Mouse (Mus musculus) adrenal gland, postnatal 4 days (tissue): ENCODE results near the gene Evx1. TPM values are rescaled to one million over a fixed set of nuclear protein-coding genes. Genes with fewer than 3 reads are reported as not detected.
"Not testable (repeated sequence)": the region's sequence is repeated elsewhere in the genome, so short reads cannot be mapped to it uniquely, and the experiment has no call there.

Experiments
- DNase-seq, 2 experiments: peaks; one replicate each; pipeline ENCODE4 v3.0.0; 2021 to 2022; ENCODE audit warnings: low spot score in 2 of 2, mixed read lengths in 2 of 2
- total RNA-seq, 2 experiments: library from RNA; stranded (reverse); gene quantifications; 2 replicates each; pipeline ENCODE4 v1.2.3; 2021

Evx1 gene
- total RNA-seq, 2 experiments from 2014 or later: not detected

DNA sequence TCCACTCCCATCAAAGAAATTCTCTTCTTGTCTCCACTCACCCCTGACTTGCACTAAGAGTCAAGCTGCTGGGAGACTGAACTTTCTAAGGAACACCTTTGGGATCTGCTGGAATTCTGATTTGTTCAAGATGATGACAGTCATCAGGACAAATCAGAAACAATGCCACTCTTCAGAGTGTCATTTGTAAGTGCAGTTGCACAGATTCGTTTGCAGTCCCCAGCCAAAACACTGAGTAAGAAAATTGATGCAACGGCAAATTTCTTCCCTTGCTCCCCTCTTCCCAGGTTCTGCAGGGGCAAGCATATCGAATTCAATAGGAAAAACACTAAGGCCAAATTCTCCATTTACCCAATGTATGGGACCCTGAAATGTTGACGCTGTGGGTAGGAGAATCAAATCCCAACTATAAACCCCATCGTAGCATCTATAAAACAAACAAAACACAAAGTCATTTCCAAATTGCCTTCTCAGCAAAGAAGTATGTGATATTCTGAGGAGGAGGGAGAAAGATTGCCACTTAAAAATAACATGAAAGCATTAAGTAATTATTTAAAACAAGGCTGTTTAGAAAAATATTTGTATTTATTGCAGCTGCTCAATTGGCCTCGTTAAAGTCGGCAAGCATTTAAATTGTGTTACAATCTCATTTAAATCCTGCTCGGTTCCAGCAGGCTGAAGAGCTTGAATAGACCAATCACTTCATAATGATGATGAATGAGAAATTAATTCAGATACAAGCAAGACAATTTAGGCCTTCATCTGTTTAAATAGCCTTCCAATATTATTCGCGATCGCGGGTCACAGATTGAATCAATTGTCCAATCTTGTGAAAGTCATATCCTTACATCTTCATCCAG is 7.9 kb downstream of the Evx1 start:
- DNase-seq: no peak

DNA sequence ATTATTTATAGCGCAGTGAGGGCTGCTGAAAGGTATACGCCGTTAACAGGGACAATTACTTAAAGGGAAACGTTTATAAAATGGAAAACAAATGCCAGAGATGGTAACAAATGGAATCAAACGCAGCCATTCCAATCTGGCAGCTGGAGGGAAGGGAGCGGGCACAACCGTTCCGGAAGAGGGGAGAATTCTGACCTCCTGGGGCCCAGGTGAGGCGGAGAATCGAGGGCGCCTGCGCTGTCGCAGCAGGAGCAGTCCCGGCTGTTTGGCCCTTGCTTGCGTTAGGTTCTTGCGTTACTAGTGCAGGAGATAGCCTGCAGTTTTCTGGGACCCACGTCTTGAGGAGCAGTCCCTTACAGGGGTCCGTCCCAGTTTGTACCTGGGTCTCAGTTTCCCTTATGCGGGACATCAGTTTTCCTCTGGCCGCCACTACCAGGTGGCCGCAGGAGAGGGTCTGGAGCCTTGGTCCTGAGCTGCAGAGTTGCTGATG is 8.6 kb downstream of the Evx1 start:
- DNase-seq: no peak

DNA sequence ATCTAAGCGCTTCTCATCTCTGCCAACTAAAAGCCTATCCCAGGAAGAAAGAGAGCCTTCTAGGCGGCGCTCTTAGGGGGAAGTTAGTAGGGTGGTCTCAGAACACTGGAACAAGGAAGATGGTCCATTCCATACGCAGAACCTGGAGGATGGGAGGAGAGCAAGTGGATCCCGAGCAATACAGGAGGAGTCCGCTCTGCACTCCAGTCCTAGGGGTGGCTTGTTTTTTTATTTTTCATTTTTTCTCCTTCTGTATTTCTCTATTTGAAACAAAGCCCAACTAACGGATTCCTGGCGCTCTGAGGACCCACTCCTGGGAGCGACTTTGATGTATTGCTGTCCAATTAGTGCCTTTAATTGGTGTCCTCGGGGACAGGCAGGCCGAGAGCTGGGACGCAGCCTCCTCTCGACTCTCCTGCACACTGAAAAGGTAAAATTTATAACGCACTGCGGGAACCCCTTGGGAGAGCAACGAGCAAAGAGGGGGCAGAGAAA is 9.5 kb downstream of the Evx1 start:
- DNase-seq: no peak

DNA sequence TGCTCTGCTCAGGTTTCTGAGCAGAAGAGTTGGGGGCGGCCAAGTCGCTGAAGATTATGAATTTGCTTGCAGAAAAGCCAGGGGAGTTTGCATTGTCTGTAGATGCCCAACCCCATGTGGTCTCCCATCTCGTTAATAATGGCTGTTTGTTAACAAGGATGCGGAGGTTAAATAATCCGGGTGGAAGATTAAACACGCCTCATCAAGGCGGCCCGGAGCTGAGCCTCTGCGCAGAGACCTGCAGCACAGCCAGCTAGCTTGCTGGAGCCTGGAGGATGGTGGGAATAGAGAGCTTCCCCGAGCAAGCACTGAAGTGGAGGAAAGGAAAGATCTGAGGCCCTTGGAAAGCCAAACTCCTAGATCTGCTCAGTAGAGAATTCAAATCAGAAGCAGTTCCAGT is 10.0 kb downstream of the Evx1 start:
- DNase-seq: no peak

DNA sequence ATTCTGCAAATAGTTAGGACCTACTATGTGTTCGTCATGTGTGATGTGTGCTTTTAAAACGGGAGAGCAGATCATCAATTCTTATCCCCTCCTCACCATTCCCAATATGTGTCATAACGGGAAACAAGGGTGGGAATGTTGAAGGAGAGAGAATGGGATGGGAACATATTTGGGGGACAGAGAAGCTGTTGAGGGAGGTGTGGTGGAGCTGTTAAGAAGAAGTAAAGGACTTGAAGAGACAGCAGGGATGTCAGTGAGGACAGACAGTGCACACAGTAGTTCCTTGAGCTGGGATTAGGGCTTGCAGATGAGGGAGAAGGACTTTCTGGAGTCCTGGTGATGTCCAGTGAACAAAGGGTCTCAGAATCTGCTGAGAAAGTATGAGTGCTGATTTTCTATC is 10.8 kb downstream of the Evx1 start:
- no peak for DNase-seq

DNA sequence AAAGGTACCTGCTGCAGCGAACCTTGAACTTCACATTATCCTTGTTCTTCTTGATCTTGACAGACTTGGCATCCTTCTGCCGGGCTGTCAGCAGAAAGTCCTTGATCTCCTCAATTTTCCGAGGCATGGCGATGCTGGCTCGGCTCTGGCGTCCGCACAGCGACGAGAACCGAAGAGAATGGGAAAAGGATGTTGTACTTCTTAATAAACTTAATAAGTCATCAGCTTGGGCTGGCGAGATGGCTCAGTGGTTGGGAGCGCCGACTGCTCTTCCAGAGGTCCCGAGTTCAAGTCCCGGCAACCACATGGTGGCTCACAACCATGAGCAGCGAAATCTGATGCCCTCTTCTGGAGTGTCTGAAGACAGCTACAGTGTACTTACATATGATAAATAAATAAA is 33.5 kb downstream of the Evx1 start:
- DNase-seq: not testable (repeated sequence)

DNA sequence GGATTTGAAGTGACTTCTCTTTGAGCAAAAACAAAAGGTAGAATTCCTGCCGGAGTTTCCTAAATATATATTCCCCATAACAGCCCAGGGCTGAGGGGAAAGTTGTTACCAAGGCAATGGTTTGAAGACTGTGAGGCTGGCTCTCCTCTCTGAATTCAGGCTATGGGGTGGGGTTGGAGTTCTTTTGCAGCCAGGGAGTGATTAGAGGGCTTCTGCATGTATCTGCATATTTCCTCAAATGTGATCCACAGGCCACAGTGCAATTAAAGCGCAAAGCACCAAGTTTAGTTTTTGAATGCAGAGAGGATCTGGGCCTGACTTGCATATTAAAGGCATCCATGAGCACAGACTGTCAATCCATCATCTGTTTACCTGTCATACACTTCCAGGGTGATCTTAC is 52.7 kb downstream of the Evx1 start:
- DNase-seq: no peak

DNA sequence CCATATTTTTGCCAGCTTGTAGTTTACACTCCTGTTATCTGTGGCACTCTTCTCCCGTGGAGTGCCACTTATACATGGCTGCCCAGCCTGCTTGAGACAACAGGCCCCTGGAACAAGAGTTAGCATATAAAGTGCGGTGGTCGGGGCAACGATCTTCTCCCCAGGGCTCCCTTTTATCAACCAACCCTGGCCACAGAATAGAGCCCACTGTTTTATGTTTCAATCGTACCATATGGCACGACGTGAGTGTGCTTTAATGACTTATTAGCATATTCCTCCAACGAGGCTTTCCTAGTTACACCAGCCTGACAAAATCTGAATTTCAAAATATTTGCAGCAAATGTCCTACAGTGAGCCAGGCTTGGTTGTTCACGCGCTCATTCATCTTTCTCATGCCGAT is 53.2 kb downstream of the Evx1 start:
- DNase-seq: no peak

DNA sequence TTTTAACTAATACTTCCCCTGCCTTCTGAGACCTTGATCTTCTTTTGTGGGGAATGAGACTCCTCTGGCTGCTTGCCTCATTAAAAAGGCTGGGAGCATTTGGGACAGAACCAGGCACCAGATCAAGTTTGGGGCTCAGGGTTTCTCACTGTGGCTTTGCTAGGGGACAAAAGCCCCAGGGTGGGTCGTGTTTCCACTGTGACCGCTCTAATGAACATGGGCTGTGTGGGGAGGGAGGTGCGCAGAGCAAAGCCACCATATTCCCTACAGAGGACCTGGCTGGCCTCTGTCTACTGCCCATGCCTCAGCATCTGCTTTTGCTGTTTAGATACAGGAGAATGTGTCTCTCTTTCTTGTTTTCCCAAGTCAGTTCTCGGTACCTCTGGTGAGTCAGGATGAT is 53.8 kb downstream of the Evx1 start:
- no peak for DNase-seq

Other genes starting within 250 kb of the Evx1 start
- 1 to 10 TPM; 1.2 to 1.4 TPM for gene Hoxa1, start 155.2 kb upstream of the Evx1 start, total RNA-seq
- gene Hoxa2, start 148.7 kb upstream of the Evx1 start, total RNA-seq: 1 to 10 TPM; 5.3 to 6.2 TPM
- gene 5730596B20Rik, start 136.0 kb upstream of the Evx1 start, total RNA-seq: 1 to 10 TPM; 1.0 to 1.6 TPM
- 1 to 10 TPM; 6.5 to 7.3 TPM for gene Hoxa4, start 121.7 kb upstream of the Evx1 start, total RNA-seq
- gene Hoxa5, start 108.9 kb upstream of the Evx1 start, total RNA-seq: 10 to 100 TPM; 25.9 TPM
- 10 to 100 TPM in 1 of 2 experiments, 1 to 10 TPM in 1; 6.7 to 10.6 TPM for gene Hoxa6, start 104.8 kb upstream of the Evx1 start, total RNA-seq
- gene Hoxa3, start 100.2 kb upstream of the Evx1 start, total RNA-seq: 10 to 100 TPM; 13.3 to 15.6 TPM
- gene Gm28308, start 100.2 kb upstream of the Evx1 start, total RNA-seq: 1 to 10 TPM; 2.3 to 4.1 TPM
- gene Hoxa7, start 91.6 kb upstream of the Evx1 start, total RNA-seq: 10 to 100 TPM; 25.1 to 28.1 TPM
- gene Hoxa9, start 82.4 kb upstream of the Evx1 start, total RNA-seq: 10 to 100 TPM in 1 of 2 experiments, 1 to 10 TPM in 1; 4.5 to 14.6 TPM
- gene Hoxa10, start 72.6 kb upstream of the Evx1 start, total RNA-seq: 10 to 100 TPM in 1 of 2 experiments, under 1 TPM in 1; 0.87 to 11.1 TPM
- gene Hoxa11, start 67.7 kb upstream of the Evx1 start, total RNA-seq: 1 to 10 TPM in 1 of 2 experiments, not detected in 1; 3.0 TPM
- not detected for gene Hoxa13, start 52.6 kb upstream of the Evx1 start, total RNA-seq